Mouse (Mus musculus) E14TG2a.4 (cell line): ENCODE results near the gene Bace2.

ENCODE experiments used
- H3K27me3 ChIP-seq: 2 replicates; pipeline ENCODE4 v1.6.1; 2014; ENCODE audit warnings: low read length, control low read depth; ENCODE audit not compliant: insufficient read depth
- H3K36me3 ChIP-seq: 2 replicates; pipeline ENCODE4 v1.6.1; 2014; ENCODE audit warnings: low read length, control low read depth; ENCODE audit not compliant: insufficient read depth
- H3K4me1 ChIP-seq: replicated peaks from 2 replicates; pipeline ENCODE4 v1.6.1; 2014; ENCODE audit warnings: low read depth, low read length, control low read depth
- H3K4me3 ChIP-seq: replicated peaks from 2 replicates; pipeline ENCODE4 v1.5.1; 2014; ENCODE audit warnings: mild to moderate bottlenecking, low read length
- H3K9me3 ChIP-seq: 2 replicates; pipeline ENCODE4 v1.6.1; 2014; ENCODE audit warnings: low read length, control low read depth
- CTCF ChIP-seq: conservative IDR thresholded peaks from 2 replicates; pipeline ENCODE4 v1.5.1; 2014; ENCODE audit warnings: low read length
- NANOG ChIP-seq: IDR thresholded peaks from 2 replicates; pipeline ENCODE4 v1.6.1; 2014; ENCODE audit warnings: borderline replicate concordance, low read length, mixed read lengths
- POU5F1 ChIP-seq: IDR thresholded peaks from 2 replicates; pipeline ENCODE4 v1.6.1; 2014; ENCODE audit warnings: low read length, borderline replicate concordance

The Bace2 gene

DNA sequence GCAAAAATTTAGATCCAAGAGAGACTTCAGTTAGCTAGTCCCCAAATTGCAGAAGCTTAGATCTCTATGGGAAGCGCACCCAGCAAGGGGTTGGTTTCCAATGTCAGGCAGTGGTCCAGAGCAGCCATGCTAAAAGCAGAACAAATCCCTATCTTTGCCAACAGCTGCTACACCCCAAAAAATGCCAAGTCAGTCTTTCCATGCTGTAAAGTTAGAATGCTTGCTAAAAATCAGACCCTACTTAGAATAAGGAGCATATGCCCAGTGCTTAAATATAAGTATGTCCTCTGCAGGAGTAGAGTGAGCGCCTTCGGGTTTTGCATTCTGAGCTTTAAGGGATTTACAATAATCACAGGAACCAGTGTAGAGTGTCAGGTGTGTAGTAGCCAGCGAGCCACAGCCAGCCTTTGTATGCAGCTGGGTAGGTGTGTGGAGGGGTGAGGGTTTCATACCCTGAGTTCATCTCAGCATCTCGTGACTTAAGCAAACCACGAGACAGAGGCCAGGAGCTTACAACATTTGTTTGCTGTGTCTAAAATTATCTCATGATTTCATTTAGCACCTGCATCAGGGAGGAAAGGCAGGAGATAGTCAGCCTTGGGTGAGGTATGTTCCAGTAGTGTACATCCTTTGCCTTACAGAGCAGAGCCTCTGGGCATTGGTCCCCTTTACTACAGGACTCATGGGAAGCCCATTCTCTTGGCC is 62.4 kb downstream of the Bace2 start:
- Histone ChIP-seq H3K4me1 (no peaks in the 10 kb centered on the region), H3K4me3 (no peak overlapping the region), H3K9me3 (no peaks in the 10 kb centered on the region), H3K36me3 (no peaks in the 10 kb centered on the region), H3K27me3 (no peaks in the 10 kb centered on the region)
- TF ChIP-seq CTCF = no peak
- no peak for TF ChIP-seq POU5F1
- no peak for TF ChIP-seq NANOG

GRCm38 (mm10) chr16:97421671-97422070 is 65.1 kb downstream of the Bace2 start:
- no peaks in the 10 kb centered on the region for H3K36me3 ChIP-seq
- TF ChIP-seq CTCF = no peak
- no peak for TF ChIP-seq NANOG
- no peak for TF ChIP-seq POU5F1

GRCm38 (mm10) chr16:97423627-97424026 is 67.1 kb downstream of the Bace2 start:
- no peaks in the 10 kb centered on the region for H3K27me3 ChIP-seq

More at GRCm38 (mm10) chr16:97421671-97422070, 65.1 kb downstream of the Bace2 start:
- no peak overlapping the region for H3K4me3 ChIP-seq
- no peaks in the 10 kb centered on the region for H3K9me3 ChIP-seq
- H3K27me3 ChIP-seq = no peaks in the 10 kb centered on the region
- no peaks in the 10 kb centered on the region for H3K4me1 ChIP-seq

DNA sequence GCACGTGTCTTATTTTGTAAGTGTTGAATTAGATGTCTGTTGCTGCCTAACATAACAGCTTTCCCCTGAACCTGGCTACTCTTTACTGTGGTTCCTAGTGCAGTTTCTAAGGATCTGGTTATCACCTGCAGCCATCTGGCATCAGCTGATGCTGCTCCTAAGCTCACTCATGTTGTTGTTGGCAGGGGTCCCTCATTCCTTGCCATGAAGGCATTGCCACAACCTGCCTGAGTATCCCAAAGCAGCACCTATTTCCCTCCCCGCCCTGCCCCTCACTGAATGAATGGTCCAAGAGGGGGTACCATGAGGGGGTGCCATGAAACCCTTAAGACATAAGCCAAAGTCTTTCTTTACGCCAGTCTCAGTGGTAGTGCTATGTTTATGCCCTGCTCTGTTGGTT is 71.5 kb downstream of the Bace2 start:
- no peaks in the 10 kb centered on the region for H3K36me3 ChIP-seq
- TF ChIP-seq POU5F1 (no peak), CTCF (no peak)
- no peaks in the 10 kb centered on the region for H3K4me1 ChIP-seq
- H3K4me3 ChIP-seq = no peak overlapping the region
- no peaks in the 10 kb centered on the region for H3K9me3 ChIP-seq
- no peaks in the 10 kb centered on the region for H3K27me3 ChIP-seq

More at GRCm38 (mm10) chr16:97423627-97424026, 67.1 kb downstream of the Bace2 start:
- Histone ChIP-seq H3K9me3 (no peaks in the 10 kb centered on the region), H3K36me3 (no peaks in the 10 kb centered on the region), H3K4me3 (no peak overlapping the region), H3K4me1 (no peaks in the 10 kb centered on the region)
- no peak for TF ChIP-seq CTCF
- no peak for TF ChIP-seq POU5F1

- no peaks in the 10 kb centered on the region for H3K27me3 ChIP-seq
- H3K4me3 ChIP-seq = no peak overlapping the region
- no peaks in the 10 kb centered on the region for H3K36me3 ChIP-seq
- no peaks in the 10 kb centered on the region for H3K9me3 ChIP-seq
- H3K4me1 ChIP-seq = no peaks in the 10 kb centered on the region
- no peak for TF ChIP-seq POU5F1
- TF ChIP-seq NANOG = no peak
- TF ChIP-seq CTCF = no peak
These were observed 73.5 kb downstream of the Bace2 start for GRCm38 (mm10) chr16:97430091-97430490.

GRCm38 (mm10) chr16:97431328-97431727 is 74.8 kb downstream of the Bace2 start:
- H3K9me3 ChIP-seq = no peaks in the 10 kb centered on the region

DNA sequence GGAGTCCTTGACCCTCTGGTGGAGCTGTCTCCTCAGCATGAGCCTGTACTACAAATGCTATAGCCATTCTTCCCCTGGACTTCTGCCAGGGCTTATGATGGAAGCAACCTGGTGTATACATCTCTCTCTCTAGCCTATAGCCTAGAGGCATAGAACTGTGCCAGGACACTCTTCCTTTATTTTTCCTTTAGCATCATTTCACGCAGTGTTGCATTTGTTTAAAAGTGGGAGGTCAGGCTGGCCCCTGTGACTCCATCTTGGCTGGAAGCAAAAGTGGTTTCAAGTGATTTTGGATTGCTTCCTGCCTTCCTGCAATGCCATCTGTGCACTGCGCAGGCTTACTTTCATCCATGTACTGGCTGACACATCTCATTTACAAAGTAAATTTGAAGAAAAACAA is 77.7 kb downstream of the Bace2 start:
- Histone ChIP-seq H3K4me1 (no peaks in the 10 kb centered on the region), H3K36me3 (no peaks in the 10 kb centered on the region), H3K27me3 (no peaks in the 10 kb centered on the region), H3K4me3 (no peak overlapping the region), H3K9me3 (no peaks in the 10 kb centered on the region)
- TF ChIP-seq NANOG (no peak), CTCF (no peak), POU5F1 (no peak)

More at GRCm38 (mm10) chr16:97431328-97431727, 74.8 kb downstream of the Bace2 start:
- TF ChIP-seq POU5F1 = no peak
- no peak for TF ChIP-seq CTCF
- TF ChIP-seq NANOG = no peak
- Histone ChIP-seq H3K36me3 (no peaks in the 10 kb centered on the region), H3K27me3 (no peaks in the 10 kb centered on the region), H3K4me3 (no peak overlapping the region), H3K4me1 (no peaks in the 10 kb centered on the region)

GRCm38 (mm10) chr16:97437448-97438056 is 81.0 kb downstream of the Bace2 start:
- H3K27me3 ChIP-seq = no peaks in the 10 kb centered on the region
- H3K4me3 ChIP-seq = no peak overlapping the region
- TF ChIP-seq POU5F1 = no peak
- H3K9me3 ChIP-seq = no peaks in the 10 kb centered on the region
- H3K36me3 ChIP-seq = no peaks in the 10 kb centered on the region
- H3K4me1 ChIP-seq = no peaks in the 10 kb centered on the region

DNA sequence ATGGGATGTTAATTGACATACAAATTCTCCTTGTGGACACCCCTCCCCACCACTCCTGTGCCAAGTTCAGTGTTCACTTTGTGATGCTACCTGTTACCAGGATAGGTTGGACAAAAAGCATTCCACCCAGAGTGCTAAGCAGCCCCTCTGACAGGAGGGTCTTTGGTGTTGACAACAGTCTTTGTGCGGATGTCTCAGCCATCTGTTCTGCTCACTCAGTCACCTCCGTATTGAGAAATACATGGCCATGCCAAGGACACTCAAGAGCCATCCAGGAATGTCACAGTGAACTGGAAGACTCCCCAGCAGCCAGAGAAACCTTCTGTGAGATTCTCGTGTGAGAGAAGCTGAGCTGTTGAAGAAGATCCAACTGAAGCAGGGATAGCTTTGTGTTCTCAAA is 81.6 kb downstream of the Bace2 start:
- H3K27me3 ChIP-seq = no peaks in the 10 kb centered on the region
- no peaks in the 10 kb centered on the region for H3K9me3 ChIP-seq
- no peaks in the 10 kb centered on the region for H3K36me3 ChIP-seq
- no peak overlapping the region for H3K4me3 ChIP-seq
- no peaks in the 10 kb centered on the region for H3K4me1 ChIP-seq
- TF ChIP-seq CTCF (no peak), POU5F1 (no peak), NANOG (no peak)
